Mouse (Mus musculus) left cerebral cortex, adult 8-10 months (tissue): ENCODE data around the gene Slit3. TPM values are rescaled to one million over a fixed set of nuclear protein-coding genes. Genes with fewer than 3 reads are reported as not detected.

ENCODE experiments used
- DNase-seq, 2 experiments: peaks; one replicate each; pipeline ENCODE4 v3.0.0; 2022; ENCODE audit warnings: low spot score in 2 of 2
- total RNA-seq, 4 experiments: library from RNA; stranded (reverse); gene quantifications; 2 replicates each; pipeline ENCODE4 v1.2.4; 2022

Slit3 gene
- total RNA-seq, 4 experiments from 2014 or later, result 41.7 to 49.2 (median 48.2) TPM

DNA sequence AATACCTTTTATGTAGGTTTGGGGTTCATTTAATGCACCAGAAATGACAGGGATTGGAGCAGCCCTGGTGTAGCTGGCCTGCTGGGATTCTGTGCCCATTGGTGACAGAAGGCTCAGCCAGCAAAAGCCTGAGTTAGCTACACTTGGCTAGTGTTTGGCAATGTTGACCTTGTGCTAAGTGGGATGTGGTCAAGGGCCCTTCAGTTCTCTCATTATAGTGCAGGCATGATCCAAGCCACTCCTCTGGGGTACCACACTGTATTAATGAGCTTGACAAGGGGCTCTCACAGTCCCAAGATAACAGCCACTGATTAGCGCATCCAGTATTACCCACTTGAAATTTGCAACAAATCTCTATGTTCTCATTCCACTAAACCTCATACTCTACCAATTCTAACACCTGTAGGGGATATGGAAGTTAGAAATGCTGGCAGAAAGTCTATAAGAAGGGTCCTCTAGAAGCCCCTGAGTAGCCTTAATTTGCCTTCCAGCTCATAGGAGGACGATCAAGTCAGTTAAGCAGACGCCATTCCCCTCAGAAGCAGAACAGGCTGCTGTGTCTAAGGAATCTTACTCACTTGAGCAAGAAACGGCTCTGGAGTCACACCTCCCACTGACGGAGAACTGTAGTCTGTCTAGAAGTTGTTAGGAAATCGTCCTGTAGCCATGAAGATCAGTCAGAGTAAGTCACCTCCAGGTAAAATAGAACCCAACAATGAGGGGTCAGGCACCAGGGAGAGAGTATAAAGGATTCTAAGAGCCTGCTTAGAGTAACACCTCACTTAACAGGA lies 448.3 kb downstream of the Slit3 start:
- no peak for DNase-seq

DNA sequence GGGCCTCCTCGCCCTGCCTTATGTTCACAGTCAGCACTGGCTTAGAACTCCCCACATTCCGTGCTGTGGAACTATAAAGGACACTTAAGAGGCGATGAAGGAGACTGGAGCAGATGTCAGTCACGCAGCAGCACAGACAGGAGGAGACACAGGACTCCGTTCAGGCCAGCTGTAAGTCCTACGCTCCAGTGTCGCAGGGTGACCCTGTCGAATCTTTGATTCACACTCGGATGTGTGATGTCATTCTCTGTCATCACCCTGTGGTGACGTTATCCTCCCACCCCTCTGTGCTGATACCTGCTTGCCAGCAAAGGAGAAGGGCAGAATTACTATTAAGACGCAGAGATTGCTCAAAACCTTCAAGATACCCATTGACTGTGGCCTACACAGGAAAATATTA lies 448.9 kb downstream of the Slit3 start:
- no peak for DNase-seq

DNA sequence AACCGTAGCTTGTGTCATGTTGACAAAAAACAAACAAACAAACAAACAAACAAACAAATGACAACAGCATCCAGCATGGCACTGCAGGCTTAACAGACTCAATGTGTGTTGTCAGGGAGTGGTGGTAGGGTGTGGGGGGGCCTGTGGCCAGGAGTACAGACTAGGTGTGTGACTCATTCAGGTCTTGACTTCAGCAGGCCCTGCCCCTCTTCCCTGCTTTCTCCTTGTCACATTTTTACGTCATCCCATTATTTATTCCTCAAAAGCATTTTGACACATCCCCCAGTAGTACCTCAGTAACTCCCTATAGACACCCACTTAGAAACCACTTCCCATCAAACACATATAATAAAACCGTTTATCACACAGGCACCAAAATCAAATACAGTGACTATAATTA lies 450.9 kb downstream of the Slit3 start:
- DNase-seq, result no peak

DNA sequence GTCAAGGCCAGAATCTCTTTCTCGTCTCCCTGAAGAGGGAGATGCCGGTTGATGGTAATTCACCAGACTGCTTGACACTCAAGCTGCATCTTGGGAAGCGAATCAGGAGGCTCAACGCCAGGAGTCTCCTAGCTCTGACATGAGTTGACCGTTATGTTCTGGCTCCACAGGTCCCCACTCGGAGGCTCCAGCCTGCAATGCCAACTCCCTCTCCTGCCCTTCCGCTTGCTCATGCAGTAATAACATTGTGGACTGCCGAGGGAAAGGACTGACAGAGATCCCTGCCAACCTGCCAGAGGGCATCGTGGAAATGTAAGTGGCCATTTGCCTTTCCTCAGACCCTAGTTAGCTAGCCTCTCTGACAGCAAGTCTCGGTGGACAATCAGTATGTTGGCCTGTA lies 457.8 kb downstream of the Slit3 start:
- no peak for DNase-seq

- DNase-seq, result no peak
These were observed 461.6 kb downstream of the Slit3 start for GRCm38 (mm10) chr11:35582591-35582990.

DNA sequence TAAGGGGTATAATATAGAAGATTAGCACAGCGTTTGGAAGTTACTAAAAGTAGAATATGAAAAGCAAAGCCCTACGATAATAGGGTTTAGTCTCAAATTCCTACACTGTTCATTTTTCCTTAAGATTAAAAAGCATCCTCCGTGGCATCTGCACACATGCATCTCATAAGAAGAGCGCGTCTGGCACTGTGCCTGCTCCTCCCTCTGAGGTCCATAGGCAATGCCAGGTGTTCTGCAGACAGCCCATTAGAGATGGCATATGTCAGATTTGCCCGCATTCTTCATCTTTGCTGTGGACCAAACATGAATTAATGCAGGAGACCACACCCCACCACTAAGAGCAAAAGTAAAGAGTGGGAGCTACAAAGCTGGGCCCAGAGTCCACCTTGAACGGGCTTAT lies 462.6 kb downstream of the Slit3 start:
- no peak for DNase-seq

- peak; percentile 61 to 86 for DNase-seq
These were observed 466.3 kb downstream of the Slit3 start for GRCm38 (mm10) chr11:35587174-35587959.

DNA sequence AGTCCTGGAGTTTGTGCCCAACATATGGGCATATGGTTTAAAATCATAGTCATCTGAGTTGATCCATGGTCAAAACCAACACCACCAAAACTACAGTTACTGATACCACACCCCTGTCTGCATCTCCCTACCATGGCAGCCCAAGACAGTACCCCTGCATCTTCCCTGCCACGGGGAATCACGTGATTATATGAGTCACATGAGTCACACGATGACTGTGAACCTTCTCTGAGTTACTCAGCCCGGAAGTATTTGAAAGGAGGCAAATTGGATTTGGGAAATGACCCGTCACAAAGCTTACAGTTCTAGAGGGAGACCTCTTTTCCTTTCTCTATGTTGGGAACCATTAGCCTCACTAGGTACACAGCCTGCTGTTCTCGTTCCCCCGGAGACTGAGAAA lies 468.9 kb downstream of the Slit3 start:
- no peak for DNase-seq

- no peak for DNase-seq
These were observed 472.4 kb downstream of the Slit3 start for GRCm38 (mm10) chr11:35593146-35594034.

DNA sequence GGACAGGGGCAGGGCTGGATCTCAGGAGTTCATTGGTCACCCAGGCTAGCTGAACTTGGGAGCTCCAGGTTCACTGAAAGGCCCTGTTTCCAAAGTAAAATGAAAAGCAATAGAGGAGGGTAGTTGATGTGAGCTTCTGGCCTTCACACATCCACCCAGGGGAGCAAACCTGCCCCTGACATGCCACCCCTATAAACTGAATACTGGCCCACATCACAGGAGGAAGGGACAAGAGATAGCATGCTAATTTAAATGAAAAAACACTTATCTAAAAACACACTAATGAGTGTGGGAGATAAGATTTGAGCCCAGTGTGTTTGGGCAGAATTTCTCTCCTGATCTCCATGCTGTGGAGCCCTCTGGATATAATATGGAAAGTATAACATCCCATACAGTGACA lies 475.0 kb downstream of the Slit3 start:
- DNase-seq, result no peak

DNA sequence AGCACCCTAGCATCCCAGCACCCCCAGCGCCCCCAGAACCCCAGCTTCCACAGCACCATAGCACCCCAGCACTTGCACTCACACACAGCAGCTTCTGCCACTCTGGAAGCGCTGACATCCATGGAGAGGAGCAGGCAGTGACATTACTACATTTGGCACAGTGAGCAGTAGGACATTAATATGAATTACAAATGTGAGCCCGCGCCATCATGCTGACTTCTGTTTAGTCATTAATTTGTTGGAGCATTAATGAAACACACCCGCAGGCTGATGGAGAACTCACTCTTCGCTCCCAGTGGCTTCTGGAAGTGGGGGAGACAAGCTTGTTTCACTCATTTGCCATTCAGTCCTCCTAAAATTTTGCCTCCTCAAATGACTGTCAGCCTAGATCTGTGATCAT lies 476.9 kb downstream of the Slit3 start:
- no peak for DNase-seq

DNA sequence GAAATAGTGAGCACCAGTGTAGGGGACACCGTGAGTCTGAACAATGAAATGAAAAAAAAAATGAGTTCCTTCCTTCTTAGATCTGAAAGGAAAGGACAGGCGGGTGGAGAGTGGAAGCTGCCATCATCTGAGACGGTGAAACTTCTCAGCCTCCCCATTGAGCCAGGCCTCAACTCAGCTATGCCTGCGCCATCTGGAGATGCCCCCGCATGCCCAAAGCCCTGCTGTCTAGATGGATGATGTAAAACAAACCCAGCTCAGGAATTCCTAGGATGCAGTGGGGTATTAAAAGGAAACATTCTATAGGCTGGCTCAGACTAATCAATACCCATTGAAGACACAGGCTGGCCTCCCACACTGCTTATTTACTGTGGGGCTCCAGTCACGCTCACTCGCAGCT lies 477.7 kb downstream of the Slit3 start:
- no peak for DNase-seq

GRCm38 (mm10) chr11:35601652-35602240 lies 480.7 kb downstream of the Slit3 start:
- DNase-seq, result no peak

DNA sequence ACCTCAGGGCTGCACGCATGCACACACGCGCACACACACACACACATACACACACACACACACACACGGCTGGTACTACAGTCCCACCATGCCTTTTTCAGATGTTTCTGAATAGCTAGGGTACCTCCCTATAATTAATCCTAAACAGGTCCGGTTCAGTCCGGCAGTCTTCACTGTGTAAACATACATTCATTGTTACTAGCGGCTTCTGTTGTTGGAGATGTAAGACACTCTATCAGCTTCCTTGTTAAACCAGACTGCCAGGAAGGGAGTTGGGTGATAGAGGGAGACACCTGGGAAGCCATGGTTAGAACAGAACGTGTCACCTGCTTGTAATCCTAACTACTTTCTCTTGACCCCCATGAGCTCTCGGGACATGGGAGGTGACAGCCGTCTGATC lies 481.6 kb downstream of the Slit3 start:
- DNase-seq, result no peak

DNA sequence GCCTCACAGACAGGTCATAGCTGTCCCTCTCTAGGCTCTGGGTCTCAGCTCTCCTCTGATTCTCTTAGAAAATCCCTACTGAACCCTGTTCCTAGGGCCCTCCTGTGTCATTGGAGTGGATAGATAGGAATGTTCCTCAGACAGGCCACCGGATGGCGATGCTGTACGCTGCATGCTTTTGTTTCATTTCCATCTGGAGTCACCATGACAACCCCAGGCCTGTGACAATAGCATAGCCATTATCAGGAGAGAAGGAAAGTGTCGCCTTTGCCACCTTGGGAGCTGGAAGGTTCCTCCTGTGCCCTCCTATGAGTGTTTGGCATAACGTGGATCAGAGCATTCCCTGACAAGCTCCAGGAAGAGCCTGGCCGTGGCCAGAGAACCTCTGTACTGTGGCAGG lies 482.9 kb downstream of the Slit3 start:
- DNase-seq, result no peak

DNA sequence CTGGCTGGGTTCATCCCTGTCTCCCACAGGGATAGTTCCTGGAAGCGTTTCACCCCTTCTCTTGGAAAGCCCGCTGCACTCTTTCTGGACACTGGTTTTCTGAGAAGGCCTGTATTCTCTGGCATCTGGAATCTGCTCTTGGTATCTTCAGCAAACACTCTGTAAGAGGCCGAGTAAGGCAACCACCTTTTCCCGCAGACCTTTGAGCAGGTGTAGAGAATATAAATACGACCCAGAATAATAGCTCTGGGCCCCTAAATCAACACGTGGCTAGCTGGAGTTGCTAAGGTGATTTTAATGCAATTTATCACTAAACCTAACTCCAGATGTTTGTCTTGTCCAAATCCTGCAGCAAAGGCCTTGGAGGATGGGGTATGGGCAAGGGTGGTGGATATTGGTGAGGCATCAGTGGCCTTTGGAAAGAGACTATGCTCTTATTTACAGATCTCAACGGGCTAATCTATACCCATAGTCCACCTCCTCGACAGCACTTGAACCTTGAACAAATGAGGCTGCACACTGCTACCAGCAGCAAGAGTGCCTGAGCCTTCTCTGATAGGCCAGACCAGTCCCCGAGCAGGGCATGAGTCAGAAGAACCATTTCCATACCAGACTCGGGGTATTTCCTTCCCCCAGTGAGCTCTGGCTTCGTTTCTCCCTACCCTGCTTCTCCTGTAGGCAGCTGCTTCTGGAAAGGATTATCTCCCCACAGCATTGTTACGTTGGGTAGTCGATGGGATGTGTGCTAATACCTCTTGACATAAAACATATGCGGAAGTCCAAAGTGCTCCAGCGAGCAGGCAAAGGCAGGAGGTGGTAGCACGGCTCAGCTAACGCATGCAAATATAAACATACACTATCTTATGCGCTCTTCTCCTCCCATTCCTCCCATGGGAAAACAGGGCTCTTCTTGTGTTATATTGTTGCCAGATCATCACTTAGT lies 484.1 kb downstream of the Slit3 start:
- DNase-seq, result no peak

DNA sequence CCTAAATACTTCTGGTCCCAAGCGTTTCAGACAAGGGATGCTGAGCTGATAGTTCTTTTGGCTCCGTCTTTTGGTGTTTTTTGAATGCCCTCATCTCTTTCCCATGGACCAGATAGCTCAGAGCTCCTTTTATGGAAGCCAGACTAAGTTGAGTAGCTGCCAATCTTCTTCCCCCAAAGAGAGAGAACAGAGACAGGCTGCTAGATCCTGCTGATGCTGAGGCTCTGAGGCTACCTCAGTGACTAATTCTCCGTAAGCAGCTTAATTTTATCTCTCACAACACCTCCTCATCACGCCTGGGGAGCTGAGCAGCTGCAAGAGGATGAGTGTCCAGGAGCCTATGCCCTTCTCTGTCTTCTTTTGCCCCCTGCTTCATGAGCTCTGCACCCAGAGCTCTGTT lies 486.2 kb downstream of the Slit3 start:
- peak; percentile 29 to 77 for DNase-seq

GRCm38 (mm10) chr11:35608794-35609193 lies 487.8 kb downstream of the Slit3 start:
- DNase-seq, result no peak

DNA sequence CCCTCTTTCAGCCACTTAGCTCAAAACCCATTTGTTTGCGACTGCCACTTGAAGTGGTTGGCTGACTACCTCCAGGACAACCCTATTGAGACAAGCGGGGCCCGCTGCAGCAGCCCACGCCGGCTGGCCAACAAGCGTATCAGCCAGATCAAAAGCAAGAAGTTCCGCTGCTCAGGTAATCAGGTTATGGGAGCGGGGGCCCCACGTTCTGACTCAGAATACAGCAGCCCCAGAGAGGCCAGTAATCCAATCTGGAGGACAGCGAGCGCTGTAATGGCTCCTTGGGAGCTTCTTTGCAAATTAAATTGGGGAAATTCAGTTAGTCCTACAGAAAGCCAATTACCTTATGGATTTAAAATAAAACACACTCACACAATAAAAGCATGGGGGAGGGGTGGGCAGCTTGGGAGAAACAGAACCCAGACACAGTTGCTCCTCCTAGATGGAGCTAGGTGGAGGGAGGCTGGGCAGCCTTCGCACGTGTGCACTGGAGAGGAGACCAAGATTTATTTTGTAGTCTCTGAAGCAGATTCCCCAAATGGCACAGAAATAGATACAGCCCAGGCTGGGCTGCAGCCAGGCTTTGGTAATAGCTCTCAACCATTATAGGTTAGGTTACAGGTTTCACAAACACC lies 491.4 kb downstream of the Slit3 start:
- no peak for DNase-seq

- DNase-seq, result no peak
These were observed 493.5 kb downstream of the Slit3 start for GRCm38 (mm10) chr11:35614530-35614929.
